Mouse (Mus musculus): ENCODE measurements around the gene Crocc2. TPM values are rescaled to one million over a fixed set of nuclear protein-coding genes. Genes with fewer than 3 reads are reported as not detected.
A peak's percentile ranks its signal among the peaks of the same experiment; 100 is the strongest.

Crocc2 gene
- 0.06 and 0.14 TPM in 2 replicates for polyA plus RNA-seq (2015; fragmentation: Nextera tagmentation; extraction: Ambion mirVana)

- Histone ChIP-seq H3K9ac (ENCODE audit: low read depth, low read length) (no peak within 1 kb of the TSS), H3K27ac (no peak within 1 kb of the TSS), H3K36me3 (ENCODE audit: insufficient read depth, low read length) (no peaks in the 10 kb centered on the region), H3K4me1 (replicated peaks; ENCODE audit: insufficient read depth, low read length) (no peaks in the 10 kb centered on the region), H3K9me3 (replicated peaks; ENCODE audit: low read length) (no peaks in the 10 kb centered on the region), H3K4me2 (ENCODE audit: low read length) (no peak within 1 kb of the TSS), H3K4me3 (replicated peaks; ENCODE audit: low read depth, low read length) (no peak within 1 kb of the TSS), H3K27me3 (ENCODE audit: insufficient read depth, low read length) (no peaks in the 10 kb centered on the region)
- WGBS = 49% methylated on average over 10 of the region's 10 CpGs
- no peak for DNase-seq (ENCODE audit: low spot score)
- ATAC-seq (replicated peaks; ENCODE audit: low FRiP score, low read depth) = no peak
- no peak for TF ChIP-seq CTCF (IDR thresholded peaks at IDR 0.05; ENCODE audit: low read depth)
These were observed at the start of gene Crocc2 for GRCm38 (mm10) chr1:93168295-93168775. Crocc2 (plus strand) TSS chr1:93168725.

GRCm38 (mm10) chr1:93118816-93119215, 49.7 kb upstream of the Crocc2 start:
- DNase-seq (ENCODE audit: low spot score) (no peak), ATAC-seq (replicated peaks; ENCODE audit: low FRiP score, low read depth) (no peak)
- no peak overlapping the region for H3K4me3 ChIP-seq (replicated peaks; ENCODE audit: low read depth, low read length)
- H3K27ac ChIP-seq = no peak overlapping the region
- no peaks in the 10 kb centered on the region for H3K36me3 ChIP-seq (ENCODE audit: insufficient read depth, low read length)
- TF ChIP-seq CTCF (IDR thresholded peaks at IDR 0.05; ENCODE audit: low read depth) = no peak
- WGBS = 44% methylated on average over 4 of the region's 4 CpGs
- H3K9ac ChIP-seq (ENCODE audit: low read depth, low read length) = no peak overlapping the region
- H3K27me3 ChIP-seq (ENCODE audit: insufficient read depth, low read length) = no peaks in the 10 kb centered on the region
- no peak overlapping the region for H3K4me2 ChIP-seq (ENCODE audit: low read length)
- peaks cover 5% of the 10 kb centered on the region; the same call in 1 of the 2 replicates for H3K4me1 ChIP-seq (replicated peaks; ENCODE audit: insufficient read depth, low read length)
- no peaks in the 10 kb centered on the region for H3K9me3 ChIP-seq (replicated peaks; ENCODE audit: low read length)

GRCm38 (mm10) chr1:93123179-93123854, 45.2 kb upstream of the Crocc2 start:
- ATAC-seq (replicated peaks; ENCODE audit: low FRiP score, low read depth) = no peak

GRCm38 (mm10) chr1:93124066-93124465, 44.5 kb upstream of the Crocc2 start:
- Histone ChIP-seq H3K4me3 (replicated peaks; ENCODE audit: low read depth, low read length) (no peak overlapping the region), H3K27me3 (ENCODE audit: insufficient read depth, low read length) (no peaks in the 10 kb centered on the region), H3K4me2 (ENCODE audit: low read length) (no peak overlapping the region), H3K27ac (no peak overlapping the region), H3K36me3 (ENCODE audit: insufficient read depth, low read length) (no peaks in the 10 kb centered on the region), H3K9me3 (replicated peaks; ENCODE audit: low read length) (no peaks in the 10 kb centered on the region), H3K4me1 (replicated peaks; ENCODE audit: insufficient read depth, low read length) (no peaks in the 10 kb centered on the region), H3K9ac (ENCODE audit: low read depth, low read length) (no peak overlapping the region)
- whole genome bisulfite sequencing = 51% methylated on average over 8 of the region's 8 CpGs
- TF ChIP-seq CTCF (IDR thresholded peaks at IDR 0.05; ENCODE audit: low read depth) = no peak
- ATAC-seq (replicated peaks; ENCODE audit: low FRiP score, low read depth) (no peak), DNase-seq (ENCODE audit: low spot score) (no peak)

More at GRCm38 (mm10) chr1:93123179-93123854, 45.2 kb upstream of the Crocc2 start:
- H3K4me2 ChIP-seq (ENCODE audit: low read length) = no peak overlapping the region
- 82% methylated on average over 11 of the region's 11 CpGs for WGBS
- no peak overlapping the region for H3K4me3 ChIP-seq (replicated peaks; ENCODE audit: low read depth, low read length)
- H3K36me3 ChIP-seq (ENCODE audit: insufficient read depth, low read length) = no peaks in the 10 kb centered on the region
- no peaks in the 10 kb centered on the region for H3K9me3 ChIP-seq (replicated peaks; ENCODE audit: low read length)
- no peak overlapping the region for H3K27ac ChIP-seq
- no peak for TF ChIP-seq CTCF (IDR thresholded peaks at IDR 0.05; ENCODE audit: low read depth)
- no peak overlapping the region for H3K9ac ChIP-seq (ENCODE audit: low read depth, low read length)
- DNase-seq (ENCODE audit: low spot score) = no peak
- no peaks in the 10 kb centered on the region for H3K27me3 ChIP-seq (ENCODE audit: insufficient read depth, low read length)
- no peaks in the 10 kb centered on the region for H3K4me1 ChIP-seq (replicated peaks; ENCODE audit: insufficient read depth, low read length)

- H3K9me3 ChIP-seq (replicated peaks; ENCODE audit: low read length) = no peaks in the 10 kb centered on the region
These were observed 43.3 kb upstream of the Crocc2 start for GRCm38 (mm10) chr1:93125256-93125655.

GRCm38 (mm10) chr1:93128209-93128608, 40.3 kb upstream of the Crocc2 start:
- DNase-seq (ENCODE audit: low spot score) = no peak
- no peak for ATAC-seq (replicated peaks; ENCODE audit: low FRiP score, low read depth)

More at GRCm38 (mm10) chr1:93125256-93125655, 43.3 kb upstream of the Crocc2 start:
- Histone ChIP-seq H3K9ac (ENCODE audit: low read depth, low read length) (no peak overlapping the region), H3K27me3 (ENCODE audit: insufficient read depth, low read length) (no peaks in the 10 kb centered on the region), H3K4me2 (ENCODE audit: low read length) (no peak overlapping the region), H3K4me1 (replicated peaks; ENCODE audit: insufficient read depth, low read length) (no peaks in the 10 kb centered on the region), H3K4me3 (replicated peaks; ENCODE audit: low read depth, low read length) (no peak overlapping the region), H3K27ac (no peak overlapping the region), H3K36me3 (ENCODE audit: insufficient read depth, low read length) (no peaks in the 10 kb centered on the region)
- WGBS = 54% methylated on average over 5 of the region's 5 CpGs
- ATAC-seq (replicated peaks; ENCODE audit: low FRiP score, low read depth) (no peak), DNase-seq (ENCODE audit: low spot score) (peak; percentile 52)
- TF ChIP-seq CTCF (IDR thresholded peaks at IDR 0.05; ENCODE audit: low read depth) = peak; percentile 50; the same call in 1 of the 2 replicates

More at GRCm38 (mm10) chr1:93128209-93128608, 40.3 kb upstream of the Crocc2 start:
- Histone ChIP-seq H3K4me2 (ENCODE audit: low read length) (no peak overlapping the region), H3K27me3 (ENCODE audit: insufficient read depth, low read length) (no peaks in the 10 kb centered on the region), H3K36me3 (ENCODE audit: insufficient read depth, low read length) (no peaks in the 10 kb centered on the region), H3K27ac (no peak overlapping the region), H3K4me3 (replicated peaks; ENCODE audit: low read depth, low read length) (no peak overlapping the region), H3K9me3 (replicated peaks; ENCODE audit: low read length) (no peaks in the 10 kb centered on the region), H3K9ac (ENCODE audit: low read depth, low read length) (no peak overlapping the region), H3K4me1 (replicated peaks; ENCODE audit: insufficient read depth, low read length) (no peaks in the 10 kb centered on the region)
- WGBS = 78% methylated on average over 8 of the region's 8 CpGs
- no peak for TF ChIP-seq CTCF (IDR thresholded peaks at IDR 0.05; ENCODE audit: low read depth)

Measured in kidney, postnatal 0 days (tissue).